Mouse (Mus musculus) liver, adult 2 months (tissue): Measurements from ENCODE around the gene Akr1c19.

Experiments used
- CTCF ChIP-seq: fragments of 200-500 bp; IDR thresholded peaks from 2 replicates; pipeline ENCODE4 v1.5.1; 2011; ENCODE audit warnings: low read depth, low read length, control low read depth
- POLR2A ChIP-seq: fragments of 200-500 bp; IDR thresholded peaks from 2 replicates; pipeline ENCODE4 v1.6.1; 2011; ENCODE audit warnings: low read length, control low read depth; ENCODE audit not compliant: insufficient read depth; ENCODE audit errors: extremely low read depth

DNA sequence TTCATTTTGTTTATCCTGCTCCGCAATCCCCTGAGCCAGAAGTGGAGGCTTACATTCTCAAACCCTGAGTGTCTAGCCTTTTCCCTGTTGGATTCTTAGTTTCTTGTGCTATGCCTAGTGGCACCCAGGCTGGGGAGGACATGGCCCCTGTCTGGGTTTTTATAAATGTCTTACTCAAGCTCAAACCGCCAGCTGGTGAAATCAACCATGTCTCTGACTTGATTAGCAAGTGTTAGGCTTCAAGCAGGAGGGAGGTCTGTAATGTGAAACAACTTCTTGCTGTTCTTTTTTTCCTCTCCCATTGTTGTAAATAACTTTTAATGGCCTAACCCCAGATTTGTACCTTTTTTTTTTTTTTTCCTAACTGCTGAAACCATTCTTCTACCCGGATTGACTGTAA is 20.8 kb downstream of the Akr1c19 start:
- no peak for TF ChIP-seq POLR2A
- no peak for TF ChIP-seq CTCF
